Mouse (Mus musculus): Measurements from ENCODE around the gene Fgfr1op2. TPM values are rescaled to one million over a fixed set of nuclear protein-coding genes. Genes with fewer than 3 reads are reported as not detected.

Gene Fgfr1op2
- polyA plus RNA-seq, 1 experiment from 2014 or later: 83.7 TPM

DNA sequence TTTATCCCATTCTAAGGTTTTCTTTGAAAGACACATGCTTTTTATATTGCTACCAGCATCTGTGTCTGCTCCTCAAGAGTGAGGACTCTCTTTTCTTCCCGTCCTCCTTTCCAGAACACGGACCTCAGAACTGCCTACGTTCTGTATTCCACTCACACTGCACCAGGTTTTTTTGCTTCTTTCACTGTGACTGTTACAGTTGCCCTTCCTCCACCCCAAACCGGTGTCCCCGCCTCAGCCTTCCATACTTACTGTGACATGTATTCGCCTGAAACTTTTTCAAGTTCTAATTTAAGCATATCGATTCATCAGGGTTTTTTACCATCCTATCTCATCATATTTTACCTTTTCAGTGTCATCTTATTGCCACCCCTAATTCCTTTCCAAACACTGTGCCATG, 1.6 kb downstream of the Fgfr1op2 start:
- ATAC-seq (ENCODE audit: low read depth): no peak
- H3K4me1 ChIP-seq (ENCODE audit: control insufficient read depth, low read depth, low read length): peaks cover 17% of the 10 kb centered on the region
- no peaks in the 10 kb centered on the region for H3K9me3 ChIP-seq (replicated peaks; ENCODE audit: control insufficient read depth, low read length)
- H3K9ac ChIP-seq (ENCODE audit: low read depth, low read length): peak overlapping the region; percentile 100
- peak overlapping the region; percentile 96 for H3K4me3 ChIP-seq (ENCODE audit: low read depth, low read length)
- no peaks in the 10 kb centered on the region; the same call in 1 of the 2 replicates for H3K36me3 ChIP-seq (ENCODE audit: control insufficient read depth, insufficient read depth)
- H3K27ac ChIP-seq (ENCODE audit: low read length): peak overlapping the region; percentile 100
- 3% methylated on average over 7 of the region's 7 CpGs for WGBS (ENCODE audit: insufficient replicate concordance)
- H3K27me3 ChIP-seq (ENCODE audit: control insufficient read depth, insufficient read depth, low read depth, low read length): no peaks in the 10 kb centered on the region
- H3K4me2 ChIP-seq (ENCODE audit: low read depth, low read length): peak overlapping the region; percentile 84

DNA sequence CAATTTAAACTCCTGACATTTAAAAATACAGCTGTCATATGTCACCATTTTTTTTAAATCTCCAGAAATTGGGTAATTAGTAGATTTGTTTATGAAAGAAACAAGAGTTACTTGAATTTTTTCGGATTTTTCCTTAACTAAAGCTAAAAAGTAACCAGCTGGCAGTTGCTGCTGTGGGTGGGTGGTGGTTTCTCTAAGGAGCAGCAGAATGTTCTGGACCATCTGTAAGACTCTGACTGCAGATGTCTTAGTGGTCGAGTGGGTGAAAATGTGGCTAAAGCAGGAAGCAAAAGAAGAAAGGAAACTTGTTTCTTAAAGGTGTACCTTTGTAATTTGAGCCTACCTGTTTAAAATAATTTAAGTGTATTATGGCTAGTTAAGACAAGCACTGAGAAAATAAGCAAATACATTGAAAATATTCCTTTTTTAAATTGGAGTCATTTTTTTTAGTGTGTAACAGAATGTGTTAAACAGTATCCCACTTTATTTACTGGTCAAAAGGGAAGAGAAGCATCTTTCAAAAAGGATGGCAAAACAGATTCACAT, 3.5 kb downstream of the Fgfr1op2 start:
- Histone ChIP-seq H3K27me3 (ENCODE audit: control insufficient read depth, insufficient read depth, low read depth, low read length) (no peaks in the 10 kb centered on the region), H3K36me3 (ENCODE audit: control insufficient read depth, insufficient read depth) (peaks cover 2% of the 10 kb centered on the region), H3K27ac (ENCODE audit: low read length) (no peak overlapping the region), H3K9me3 (replicated peaks; ENCODE audit: control insufficient read depth, low read length) (no peaks in the 10 kb centered on the region), H3K4me1 (ENCODE audit: control insufficient read depth, low read depth, low read length) (peaks cover 13% of the 10 kb centered on the region), H3K4me2 (ENCODE audit: low read depth, low read length) (0 out of 2 replicates have a peak overlapping the region, but pooled peaks have one; percentile 34), H3K9ac (ENCODE audit: low read depth, low read length) (no peak overlapping the region), H3K4me3 (ENCODE audit: low read depth, low read length) (no peak overlapping the region)
- ATAC-seq (ENCODE audit: low read depth): no peak
- WGBS (ENCODE audit: insufficient replicate concordance): 13% methylated on average over 2 of the region's 2 CpGs

DNA sequence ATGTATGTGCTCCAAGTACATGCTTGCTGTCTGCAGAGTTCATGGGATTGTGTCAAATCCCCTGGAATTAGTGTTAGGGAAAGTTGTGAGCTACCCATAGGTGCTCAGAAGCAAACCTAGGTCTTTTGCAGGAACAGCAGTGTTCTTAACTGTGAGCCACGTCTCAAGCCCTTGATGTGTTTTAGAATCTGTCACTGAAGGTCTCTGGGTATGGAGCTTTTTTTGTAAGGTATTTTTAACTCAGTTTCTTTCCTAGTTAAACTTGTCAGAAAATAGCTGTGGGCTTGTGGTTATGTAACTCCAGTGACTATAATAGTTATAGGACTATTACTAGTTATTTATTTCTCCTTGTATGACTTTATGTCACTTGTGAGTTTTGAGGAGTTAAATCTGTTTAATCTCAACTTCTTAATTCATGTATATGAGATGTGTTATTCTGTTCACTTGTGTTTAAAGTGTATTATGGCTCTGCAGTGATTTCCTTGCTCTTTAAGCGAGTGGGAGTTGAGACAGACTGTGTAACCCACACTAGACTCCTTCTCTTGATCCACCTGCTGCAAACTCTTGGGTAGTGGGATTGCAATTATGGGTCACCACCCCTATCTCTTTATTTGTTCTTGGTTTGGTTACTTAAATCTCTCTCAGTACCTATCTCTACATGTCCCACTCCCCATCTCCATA, 6.5 kb downstream of the Fgfr1op2 start:
- WGBS (ENCODE audit: insufficient replicate concordance): 63% methylated on average over 2 of the region's 2 CpGs
- no peak for ATAC-seq (ENCODE audit: low read depth)
- H3K27ac ChIP-seq (ENCODE audit: low read length): no peak overlapping the region
- peaks cover 17% of the 10 kb centered on the region for H3K36me3 ChIP-seq (ENCODE audit: control insufficient read depth, insufficient read depth)
- no peak overlapping the region for H3K9ac ChIP-seq (ENCODE audit: low read depth, low read length)
- no peaks in the 10 kb centered on the region for H3K27me3 ChIP-seq (ENCODE audit: control insufficient read depth, insufficient read depth, low read depth, low read length)
- no peaks in the 10 kb centered on the region for H3K9me3 ChIP-seq (replicated peaks; ENCODE audit: control insufficient read depth, low read length)
- H3K4me2 ChIP-seq (ENCODE audit: low read depth, low read length): no peak overlapping the region
- H3K4me1 ChIP-seq (ENCODE audit: control insufficient read depth, low read depth, low read length): peaks cover 10% of the 10 kb centered on the region
- no peak overlapping the region for H3K4me3 ChIP-seq (ENCODE audit: low read depth, low read length)

DNA sequence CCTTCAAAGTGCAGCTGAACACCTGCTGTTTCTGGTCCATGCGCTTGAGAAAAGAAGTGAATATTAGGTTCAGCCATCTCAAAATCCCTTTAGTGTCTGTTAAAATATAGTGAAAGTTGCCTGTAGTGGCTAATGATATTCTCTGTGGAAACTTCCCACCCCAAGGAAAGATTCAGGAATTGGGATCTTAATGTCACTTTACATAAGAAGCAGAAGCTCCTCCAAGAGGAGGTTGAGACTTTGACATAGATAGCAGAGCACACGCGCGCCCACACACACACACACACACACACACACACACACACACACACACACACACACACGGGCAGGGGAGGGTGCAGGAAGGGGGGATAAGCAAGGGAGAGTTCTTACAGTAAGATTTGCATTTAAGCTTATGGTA, 8.1 kb downstream of the Fgfr1op2 start:
- Histone ChIP-seq H3K4me2 (ENCODE audit: low read depth, low read length) (no peak overlapping the region), H3K4me3 (ENCODE audit: low read depth, low read length) (no peak overlapping the region), H3K9me3 (replicated peaks; ENCODE audit: control insufficient read depth, low read length) (no peaks in the 10 kb centered on the region), H3K27me3 (ENCODE audit: control insufficient read depth, insufficient read depth, low read depth, low read length) (no peaks in the 10 kb centered on the region), H3K27ac (ENCODE audit: low read length) (no peak overlapping the region), H3K36me3 (ENCODE audit: control insufficient read depth, insufficient read depth) (peaks cover 32% of the 10 kb centered on the region), H3K4me1 (ENCODE audit: control insufficient read depth, low read depth, low read length) (peaks cover 6% of the 10 kb centered on the region), H3K9ac (ENCODE audit: low read depth, low read length) (no peak overlapping the region)
- no peak for ATAC-seq (ENCODE audit: low read depth)
- WGBS (ENCODE audit: insufficient replicate concordance): 92% methylated on average over 5 of the region's 5 CpGs

DNA sequence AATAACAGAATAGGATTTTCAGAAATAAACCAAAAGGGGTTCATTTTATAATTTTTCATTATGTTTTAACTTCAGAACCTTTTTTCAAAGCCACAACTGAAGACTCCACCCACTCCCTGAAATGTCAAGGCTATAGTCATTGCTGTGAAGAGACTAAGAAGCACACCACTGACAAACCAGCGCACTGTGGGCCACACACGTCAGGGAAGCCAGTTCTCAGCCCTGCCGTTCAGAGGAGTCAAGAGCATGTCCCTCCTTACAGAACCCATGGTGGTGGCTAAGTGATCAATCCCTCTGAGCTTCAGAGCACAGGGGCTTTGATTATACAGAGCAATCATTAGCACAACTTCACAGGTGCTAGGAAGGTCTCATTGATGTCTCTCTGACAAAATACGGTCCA, 25.6 kb downstream of the Fgfr1op2 start:
- Histone ChIP-seq H3K9ac (ENCODE audit: low read depth, low read length) (no peak overlapping the region), H3K36me3 (ENCODE audit: control insufficient read depth, insufficient read depth) (peaks cover 39% of the 10 kb centered on the region), H3K4me3 (ENCODE audit: low read depth, low read length) (no peak overlapping the region), H3K4me1 (ENCODE audit: control insufficient read depth, low read depth, low read length) (no peaks in the 10 kb centered on the region), H3K27me3 (ENCODE audit: control insufficient read depth, insufficient read depth, low read depth, low read length) (no peaks in the 10 kb centered on the region), H3K9me3 (replicated peaks; ENCODE audit: control insufficient read depth, low read length) (no peaks in the 10 kb centered on the region), H3K4me2 (ENCODE audit: low read depth, low read length) (no peak overlapping the region), H3K27ac (ENCODE audit: low read length) (no peak overlapping the region)
- 92% methylated on average over 4 of the region's 4 CpGs for WGBS (ENCODE audit: insufficient replicate concordance)
- no peak for ATAC-seq (ENCODE audit: low read depth)

DNA sequence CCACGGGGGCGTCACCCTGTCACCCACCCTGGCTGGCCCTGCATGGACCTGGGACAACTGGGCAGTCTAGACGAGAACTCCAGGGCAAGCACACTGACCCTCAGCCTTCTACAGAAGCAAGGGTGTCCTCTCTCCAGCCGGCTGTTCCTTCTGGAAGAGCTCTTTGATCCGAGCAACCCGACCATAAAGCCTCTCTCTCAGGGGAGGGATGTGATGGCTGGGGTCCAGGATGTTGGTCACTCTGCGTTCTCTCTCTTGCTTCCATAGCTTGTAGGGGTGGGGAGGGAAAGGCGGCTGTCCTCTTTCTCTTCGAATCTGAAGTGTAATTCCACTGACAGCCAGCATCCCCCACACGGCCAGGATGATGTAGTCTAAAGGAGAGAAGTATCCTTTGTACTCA, 26.6 kb downstream of the Fgfr1op2 start:
- H3K4me1 ChIP-seq (ENCODE audit: control insufficient read depth, low read depth, low read length): no peaks in the 10 kb centered on the region
- 80% methylated on average over 10 of the region's 10 CpGs for WGBS (ENCODE audit: insufficient replicate concordance)
- H3K36me3 ChIP-seq (ENCODE audit: control insufficient read depth, insufficient read depth): peaks cover 39% of the 10 kb centered on the region

DNA sequence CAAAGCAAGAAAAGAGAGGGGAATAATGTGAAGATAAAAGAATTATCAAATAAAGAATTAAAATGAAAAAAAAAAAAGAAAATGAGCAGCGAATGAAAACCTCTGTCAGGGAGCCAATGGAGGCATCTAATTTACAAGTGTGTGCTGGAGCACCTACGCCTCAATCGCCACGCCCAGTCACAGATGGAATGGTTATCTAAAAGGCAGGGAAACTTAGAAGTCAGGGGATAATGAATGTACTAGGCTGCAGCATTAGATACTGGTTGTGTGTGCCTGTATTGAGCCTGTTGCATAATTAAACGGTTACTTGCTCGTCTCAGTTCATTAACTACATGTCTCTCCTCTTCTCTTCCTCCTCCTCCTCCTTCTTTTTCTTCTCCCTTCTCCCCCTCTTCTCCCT, 34.4 kb downstream of the Fgfr1op2 start:
- peak overlapping the region; percentile 25; the same call in 1 of the 2 replicates for H3K4me3 ChIP-seq (ENCODE audit: low read depth, low read length)
- H3K4me1 ChIP-seq (ENCODE audit: control insufficient read depth, low read depth, low read length): peaks cover 52% of the 10 kb centered on the region
- H3K4me2 ChIP-seq (ENCODE audit: low read depth, low read length): peak overlapping the region; percentile 59
- H3K36me3 ChIP-seq (ENCODE audit: control insufficient read depth, insufficient read depth): peaks cover 33% of the 10 kb centered on the region
- H3K9ac ChIP-seq (ENCODE audit: low read depth, low read length): peak overlapping the region; percentile 30
- WGBS (ENCODE audit: insufficient replicate concordance): 27% methylated on average over 6 of the region's 6 CpGs
- peak; percentile 89 for ATAC-seq (ENCODE audit: low read depth)
- no peaks in the 10 kb centered on the region for H3K9me3 ChIP-seq (replicated peaks; ENCODE audit: control insufficient read depth, low read length)
- H3K27ac ChIP-seq (ENCODE audit: low read length): peak overlapping the region; percentile 98
- H3K27me3 ChIP-seq (ENCODE audit: control insufficient read depth, insufficient read depth, low read depth, low read length): no peaks in the 10 kb centered on the region

More for the DNA sequence above, 26.6 kb downstream of the Fgfr1op2 start:
- H3K4me3 ChIP-seq (ENCODE audit: low read depth, low read length): no peak overlapping the region
- H3K9me3 ChIP-seq (replicated peaks; ENCODE audit: control insufficient read depth, low read length): no peaks in the 10 kb centered on the region
- ATAC-seq (ENCODE audit: low read depth): no peak
- no peak overlapping the region for H3K27ac ChIP-seq (ENCODE audit: low read length)
- no peak overlapping the region for H3K4me2 ChIP-seq (ENCODE audit: low read depth, low read length)
- H3K27me3 ChIP-seq (ENCODE audit: control insufficient read depth, insufficient read depth, low read depth, low read length): no peaks in the 10 kb centered on the region
- no peak overlapping the region for H3K9ac ChIP-seq (ENCODE audit: low read depth, low read length)

DNA sequence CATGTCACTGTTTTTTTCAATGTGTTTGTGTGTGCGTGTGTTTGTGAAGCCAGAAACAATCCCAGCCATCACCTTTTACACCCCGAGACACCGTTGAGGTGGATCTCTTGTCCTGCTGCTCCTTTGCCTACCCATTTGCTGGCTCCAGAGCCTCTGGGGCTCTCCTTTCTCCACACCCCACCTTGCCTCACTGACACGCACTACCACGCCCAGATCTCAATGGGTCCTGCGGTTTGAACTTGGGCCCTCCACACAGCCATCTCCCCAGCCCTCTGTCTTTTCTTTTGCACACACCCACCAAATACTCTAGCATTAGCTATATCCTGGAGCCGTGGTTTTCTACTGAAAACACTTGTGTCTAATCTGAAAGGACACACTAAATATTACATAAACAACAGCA, 34.9 kb downstream of the Fgfr1op2 start:
- H3K27me3 ChIP-seq (ENCODE audit: control insufficient read depth, insufficient read depth, low read depth, low read length): no peaks in the 10 kb centered on the region
- peak overlapping the region; percentile 98 for H3K27ac ChIP-seq (ENCODE audit: low read length)
- WGBS (ENCODE audit: insufficient replicate concordance): 41% methylated on average over 7 of the region's 7 CpGs
- peak overlapping the region; percentile 59 for H3K4me2 ChIP-seq (ENCODE audit: low read depth, low read length)
- H3K4me1 ChIP-seq (ENCODE audit: control insufficient read depth, low read depth, low read length): peaks cover 52% of the 10 kb centered on the region
- peak; percentile 83 for ATAC-seq (ENCODE audit: low read depth)
- H3K9ac ChIP-seq (ENCODE audit: low read depth, low read length): peak overlapping the region; percentile 30
- peak overlapping the region; percentile 25; the same call in 1 of the 2 replicates for H3K4me3 ChIP-seq (ENCODE audit: low read depth, low read length)
- H3K9me3 ChIP-seq (replicated peaks; ENCODE audit: control insufficient read depth, low read length): no peaks in the 10 kb centered on the region
- peaks cover 38% of the 10 kb centered on the region for H3K36me3 ChIP-seq (ENCODE audit: control insufficient read depth, insufficient read depth)

DNA sequence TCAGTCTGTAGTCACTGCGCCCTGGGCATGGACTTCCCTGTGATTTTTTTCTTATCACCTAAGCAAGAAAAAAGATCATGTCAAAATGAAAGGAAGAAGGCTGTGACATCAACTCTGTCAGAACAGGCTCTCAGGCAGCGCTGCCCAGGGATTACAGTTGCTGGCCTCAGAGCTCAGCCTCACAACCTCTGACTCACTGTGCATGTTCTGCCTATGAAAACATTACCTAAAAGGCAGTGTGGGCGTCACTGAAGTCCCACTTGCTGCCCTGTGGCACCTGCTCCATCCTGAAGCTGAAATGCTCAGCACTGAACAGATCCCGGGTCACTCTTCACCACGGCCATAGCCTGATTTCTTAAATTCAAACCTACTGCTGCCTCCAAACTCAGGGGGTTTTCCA, 35.7 kb downstream of the Fgfr1op2 start:
- Histone ChIP-seq H3K27ac (ENCODE audit: low read length) (peak overlapping the region; percentile 98), H3K4me3 (ENCODE audit: low read depth, low read length) (no peak overlapping the region), H3K36me3 (ENCODE audit: control insufficient read depth, insufficient read depth) (peaks cover 45% of the 10 kb centered on the region), H3K9ac (ENCODE audit: low read depth, low read length) (no peak overlapping the region; the same call in 1 of the 2 replicates), H3K9me3 (replicated peaks; ENCODE audit: control insufficient read depth, low read length) (no peaks in the 10 kb centered on the region), H3K4me2 (ENCODE audit: low read depth, low read length) (no peak overlapping the region), H3K27me3 (ENCODE audit: control insufficient read depth, insufficient read depth, low read depth, low read length) (no peaks in the 10 kb centered on the region), H3K4me1 (ENCODE audit: control insufficient read depth, low read depth, low read length) (peaks cover 52% of the 10 kb centered on the region)
- 92% methylated on average over 5 of the region's 5 CpGs for WGBS (ENCODE audit: insufficient replicate concordance)
- ATAC-seq (ENCODE audit: low read depth): no peak

Measured in liver, embryonic 16.5 days (tissue).